In genomic region chr13:7373559-7373958, GRCm38 (mm10) we compare ENCODE assay signal across 29 mouse cellular contexts.
DNase-seq lines count a peak whose midpoint lies in the region; ATAC-seq lines count a peak whose summit lies in the region.
"Had no signal": no experiment of that assay in that cellular context is flagged by ENCODE, and none has a peak within 500 bp of the region (broad histone marks: within the 10 kb centered on the region; RNA-seq: fewer than 3 reads in every experiment).

No protein-coding gene starts in this region.

- no peaks in the 10 kb centered on the region for H3K9me3 ChIP-seq in midbrain, embryonic 11.5 days (ENCODE audit: control insufficient read depth, low read length)
- H3K9me3 ChIP-seq in midbrain, embryonic 10.5 days (replicated peaks), result no peaks in the 10 kb centered on the region; the same call in 1 of the 2 replicates
- no peaks in the 10 kb centered on the region for H3K9me3 ChIP-seq in neural tube, embryonic 13.5 days
- H3K9me3 ChIP-seq: forebrain, embryonic 15.5 days; intestine, embryonic 15.5 days; liver, embryonic 12.5 days had no signal

- no peak overlapping the region for H3K27ac ChIP-seq in midbrain, embryonic 11.5 days (ENCODE audit: low read depth, low read length)
- H3K27ac ChIP-seq in midbrain, embryonic 10.5 days (replicated peaks), result no peak overlapping the region
- no peak overlapping the region for H3K27ac ChIP-seq in neural tube, embryonic 13.5 days (replicated peaks)
- H3K27ac ChIP-seq: forebrain, embryonic 15.5 days; intestine, embryonic 15.5 days; liver, embryonic 12.5 days had no signal

- 54% methylated on average over 8 of the region's 8 CpGs for WGBS in midbrain, embryonic 11.5 days
- WGBS in midbrain, embryonic 10.5 days, result 59% methylated on average over 8 of the region's 8 CpGs
- 27% methylated on average over 8 of the region's 8 CpGs for WGBS in neural tube, embryonic 13.5 days

- no peaks in the 10 kb centered on the region for H3K27me3 ChIP-seq in midbrain, embryonic 11.5 days (ENCODE audit: control insufficient read depth, insufficient read depth, low read length)
- H3K27me3 ChIP-seq in midbrain, embryonic 10.5 days (ENCODE audit: low read depth, poor library complexity, severe bottlenecking), result no peaks in the 10 kb centered on the region
- no peaks in the 10 kb centered on the region for H3K27me3 ChIP-seq in neural tube, embryonic 13.5 days
- H3K27me3 ChIP-seq: forebrain, embryonic 15.5 days; intestine, embryonic 15.5 days; liver, embryonic 12.5 days; megakaryocyte, embryonic 14.5 days had no signal

- H3K4me3 ChIP-seq in midbrain, embryonic 11.5 days (ENCODE audit: low read depth, low read length), result no peak overlapping the region
- no peak overlapping the region for H3K4me3 ChIP-seq in midbrain, embryonic 10.5 days
- H3K4me3 ChIP-seq in neural tube, embryonic 13.5 days, result no peak overlapping the region
- H3K4me3 ChIP-seq: forebrain, embryonic 15.5 days; intestine, embryonic 15.5 days; liver, embryonic 12.5 days; megakaryocyte, embryonic 14.5 days had no signal

- no peaks in the 10 kb centered on the region for H3K36me3 ChIP-seq in midbrain, embryonic 11.5 days (ENCODE audit: control insufficient read depth, insufficient read depth, low read length)
- H3K36me3 ChIP-seq in midbrain, embryonic 10.5 days, result no peaks in the 10 kb centered on the region
- H3K36me3 ChIP-seq in neural tube, embryonic 13.5 days, result no peaks in the 10 kb centered on the region
- H3K36me3 ChIP-seq: forebrain, embryonic 15.5 days; intestine, embryonic 15.5 days; liver, embryonic 12.5 days had no signal

- no peak overlapping the region for H3K4me2 ChIP-seq in midbrain, embryonic 11.5 days
- H3K4me2 ChIP-seq in neural tube, embryonic 13.5 days, result no peak overlapping the region
- H3K4me2 ChIP-seq: forebrain, embryonic 15.5 days; heart, embryonic 11.5 days; intestine, embryonic 15.5 days; liver, embryonic 12.5 days had no signal

- no peaks in the 10 kb centered on the region for H3K4me1 ChIP-seq in midbrain, embryonic 11.5 days (ENCODE audit: control insufficient read depth, insufficient read depth, low read length)
- H3K4me1 ChIP-seq in midbrain, embryonic 10.5 days, result peaks cover 7% of the 10 kb centered on the region; the same call in 1 of the 2 replicates
- H3K4me1 ChIP-seq in neural tube, embryonic 13.5 days (replicated peaks), result peaks cover 11% of the 10 kb centered on the region
- H3K4me1 ChIP-seq: intestine, embryonic 15.5 days; liver, embryonic 12.5 days; megakaryocyte, embryonic 14.5 days had no signal

- ATAC-seq in midbrain, embryonic 11.5 days (ENCODE audit: low FRiP score), result peak; percentile 44; the same call in 1 of the 2 replicates
- ATAC-seq in neural tube, embryonic 13.5 days (ENCODE audit: low read depth), result 0 out of 2 replicates have a peak, but pooled peaks have one; percentile 27
- no peak for ATAC-seq in erythroid progenitor cell, adult 5-6 weeks (replicated peaks; ENCODE audit: low FRiP score, poor library complexity, severe bottlenecking)
- ATAC-seq: forebrain, embryonic 15.5 days; hindbrain, embryonic 16.5 days; intestine, embryonic 15.5 days; liver, embryonic 12.5 days; liver, postnatal 0 days; lung, postnatal 0 days; Patski had no signal

- no peak overlapping the region for H3K9ac ChIP-seq in midbrain, embryonic 11.5 days (ENCODE audit: low read length)
- no peak overlapping the region for H3K9ac ChIP-seq in neural tube, embryonic 13.5 days
- H3K9ac ChIP-seq: forebrain, embryonic 15.5 days; intestine, embryonic 15.5 days; liver, embryonic 12.5 days; liver, postnatal 0 days had no signal

- no peak for DNase-seq in midbrain, embryonic 11.5 days (ENCODE audit: low spot score, missing footprints)
- DNase-seq in midbrain, embryonic 10.5 days (ENCODE audit: low spot score), result no peak
- DNase-seq in embryo, embryonic 10 days (ENCODE audit: low spot score), result peak; percentile 11
- DNase-seq in mesoderm, embryonic 11.5 days (ENCODE audit: low read depth, low spot score), result peak; percentile 26
- DNase-seq in urinary bladder, postnatal 4 days (ENCODE audit: low spot score in 2 of 2), result no peak
- DNase-seq: adrenal gland, postnatal 10 days; cerebellum, adult 11-12 months; cerebellum, adult 9-11 months; gastrocnemius, postnatal 36 days; heart, adult 18-20 months; heart, postnatal 4 days; kidney, adult 2 months; kidney, postnatal 36 days; left cerebral cortex, postnatal 4 days; liver, postnatal 0 days; lung, postnatal 4 days; right cerebral cortex, adult 18-20 months; spleen, adult 18-20 months; thymus, postnatal 14 days had no signal

Comparison
In these comparisons a context has a peak if more than half of its experiments do, and no peak if none do; other contexts are left out.
1. DNase-seq: peak in embryo, embryonic 10 days (single experiment) and mesoderm, embryonic 11.5 days (single experiment); none in midbrain, embryonic 11.5 days (single experiment), midbrain, embryonic 10.5 days (single experiment) and urinary bladder, postnatal 4 days (0 of 2).